Mouse (Mus musculus) lung, embryonic 14.5 days (tissue): ENCODE results near the gene Gm20388. TPM values are rescaled to one million over a fixed set of nuclear protein-coding genes. Genes with fewer than 3 reads are reported as not detected.

ENCODE experiments used
- ATAC-seq: fragments of 200-750 bp; cut with Nextera tagmentation; 2 replicates; pipeline ENCODE4 v1.8.0; 2017; ENCODE audit warnings: mild to moderate bottlenecking, moderate TSS enrichment, moderate library complexity; ENCODE audit not compliant: insufficient read depth
- DNase-seq: peaks from one replicate; pipeline ENCODE4 v3.0.0-alpha.2; 2015
- H3K27ac ChIP-seq: fragments of 300-500 bp; sonication (generic); 2 replicates; pipeline ENCODE4 v1.5.1; 2014; ENCODE audit warnings: low read depth, mild to moderate bottlenecking, moderate library complexity
- H3K27me3 ChIP-seq: fragments of 300-500 bp; sonication (generic); 2 replicates; pipeline ENCODE4 v1.6.1; 2014; ENCODE audit warnings: low read length, control low read depth; ENCODE audit not compliant: insufficient read depth
- H3K36me3 ChIP-seq: fragments of 300-500 bp; sonication (generic); 2 replicates; pipeline ENCODE4 v1.6.1; 2014; ENCODE audit warnings: control low read depth; ENCODE audit not compliant: insufficient read depth
- H3K4me1 ChIP-seq: fragments of 300-500 bp; sonication (generic); 2 replicates; pipeline ENCODE4 v1.6.1; 2014; ENCODE audit warnings: antibody characterized with exemption, control low read depth; ENCODE audit not compliant: insufficient read depth
- H3K4me2 ChIP-seq: fragments of 300-500 bp; sonication (generic); 2 replicates; pipeline ENCODE4 v1.6.1; 2014; ENCODE audit warnings: mild to moderate bottlenecking
- H3K4me3 ChIP-seq: fragments of 300-500 bp; sonication (generic); 2 replicates; pipeline ENCODE4 v1.5.1; 2014; ENCODE audit warnings: low read depth, low read length
- H3K9ac ChIP-seq: fragments of 300-500 bp; sonication (generic); 2 replicates; pipeline ENCODE4 v1.6.1; 2014
- H3K9me3 ChIP-seq: fragments of 300-500 bp; sonication (generic); 2 replicates; pipeline ENCODE4 v1.6.1; 2016; ENCODE audit warnings: low read depth, low read length, control low read depth
- CTCF ChIP-seq: IDR thresholded peaks from 2 replicates; pipeline ENCODE4 v1.5.1; 2016; ENCODE audit warnings: antibody characterized with exemption, low read depth
- WGBS: fragments of 180-500 bp; shearing (Covaris S2); extraction: QIAGEN DNeasy Blood & Tissue Kit; methylation state at CpG from one replicate; pipeline ENCODE4 v1.1.7; 2014; 5-methylcytosine and 5-hydroxymethylcytosine counted together
- polyA plus RNA-seq: library from polyadenylated mRNA; unstranded; fragments of >200 nt; fragmentation: Nextera tagmentation; extraction: Ambion mirVana; gene quantifications from 2 replicates; pipeline ENCODE4 v1.2.1, GENCODE M21; 2014

Gm20388 gene
- polyA plus RNA-seq, 1 experiment from 2014 or later: not detected

GRCm38 (mm10) chr8:122194396-122194795 lies 2283.8 kb downstream of the Gm20388 start:
- no peaks in the 10 kb centered on the region for H3K36me3 ChIP-seq
- DNase-seq: peak; percentile 87
- no peaks in the 10 kb centered on the region for H3K27me3 ChIP-seq
- no peak overlapping the region for H3K4me3 ChIP-seq
- 26% methylated on average over 8 of the region's 8 CpGs for WGBS
- H3K27ac ChIP-seq: no peak overlapping the region
- no peaks in the 10 kb centered on the region for H3K9me3 ChIP-seq
- H3K4me2 ChIP-seq: no peak overlapping the region
- ATAC-seq: peak; percentile 70
- no peak for TF ChIP-seq CTCF
- H3K4me1 ChIP-seq: peaks cover 15% of the 10 kb centered on the region
- no peak overlapping the region for H3K9ac ChIP-seq

DNA sequence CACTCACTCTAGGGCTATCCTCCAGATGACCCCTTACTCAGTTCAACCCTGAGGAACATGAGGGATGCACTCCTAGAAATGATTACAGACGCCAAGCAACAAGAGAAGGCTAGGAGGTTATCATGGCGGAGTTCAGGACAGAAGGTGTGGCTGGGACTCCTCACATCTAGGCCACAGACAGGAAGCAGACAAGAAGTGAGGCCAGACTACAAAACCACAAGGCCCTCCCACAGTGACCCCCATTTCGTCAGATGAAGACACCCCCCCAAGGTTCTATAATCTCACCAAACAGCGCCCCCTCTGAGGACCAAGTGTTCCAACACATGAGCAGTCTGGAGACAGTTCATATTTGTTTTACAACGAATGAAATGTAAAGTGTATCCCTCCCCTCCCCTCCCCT lies 2286.7 kb downstream of the Gm20388 start:
- Histone ChIP-seq H3K27me3 (no peaks in the 10 kb centered on the region), H3K4me3 (no peak overlapping the region), H3K36me3 (no peaks in the 10 kb centered on the region), H3K9ac (no peak overlapping the region), H3K9me3 (no peaks in the 10 kb centered on the region), H3K27ac (no peak overlapping the region), H3K4me2 (no peak overlapping the region), H3K4me1 (peaks cover 15% of the 10 kb centered on the region)
- TF ChIP-seq CTCF: no peak
- DNase-seq (no peak), ATAC-seq (no peak)
- WGBS: 51% methylated on average over 5 of the region's 5 CpGs

DNA sequence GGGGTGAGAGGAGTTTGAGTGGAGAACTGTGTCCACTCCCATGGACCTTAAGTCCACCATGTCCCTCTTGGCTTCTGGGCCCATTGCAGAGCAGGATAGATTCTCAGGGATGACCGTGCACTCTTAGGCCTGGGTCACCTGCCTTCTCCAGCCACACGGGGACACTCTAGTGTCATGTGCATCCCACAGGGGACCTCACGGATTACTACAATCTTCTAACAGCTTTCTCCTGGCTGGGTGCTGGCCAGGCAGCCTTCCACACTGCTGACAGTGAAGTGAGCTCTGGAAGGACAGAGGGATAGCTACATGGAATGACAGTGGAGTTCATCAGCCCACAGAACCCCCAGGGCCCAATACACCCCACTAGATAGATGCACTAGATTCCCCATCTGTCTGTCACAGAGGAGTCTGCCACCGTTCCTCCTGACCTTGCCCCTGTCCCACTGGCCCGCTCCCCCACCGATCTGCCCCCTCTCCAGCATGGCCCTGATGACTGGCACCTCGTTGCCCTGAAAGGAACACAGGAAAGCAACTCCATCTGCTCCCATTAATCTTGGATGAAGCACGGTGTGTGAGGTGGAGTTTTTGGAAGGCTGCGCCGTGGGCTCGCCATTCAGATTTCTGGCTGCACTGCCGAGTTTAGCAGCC lies 2287.9 kb downstream of the Gm20388 start:
- WGBS: 68% methylated on average over 12 of the region's 12 CpGs
- Histone ChIP-seq H3K4me3 (no peak overlapping the region), H3K27ac (no peak overlapping the region), H3K36me3 (no peaks in the 10 kb centered on the region), H3K4me2 (no peak overlapping the region), H3K9me3 (no peaks in the 10 kb centered on the region), H3K4me1 (peaks cover 7% of the 10 kb centered on the region), H3K9ac (no peak overlapping the region), H3K27me3 (no peaks in the 10 kb centered on the region)
- no peak for DNase-seq
- ATAC-seq: no peak
- peak; percentile 30; the same call in 1 of the 2 replicates for TF ChIP-seq CTCF

DNA sequence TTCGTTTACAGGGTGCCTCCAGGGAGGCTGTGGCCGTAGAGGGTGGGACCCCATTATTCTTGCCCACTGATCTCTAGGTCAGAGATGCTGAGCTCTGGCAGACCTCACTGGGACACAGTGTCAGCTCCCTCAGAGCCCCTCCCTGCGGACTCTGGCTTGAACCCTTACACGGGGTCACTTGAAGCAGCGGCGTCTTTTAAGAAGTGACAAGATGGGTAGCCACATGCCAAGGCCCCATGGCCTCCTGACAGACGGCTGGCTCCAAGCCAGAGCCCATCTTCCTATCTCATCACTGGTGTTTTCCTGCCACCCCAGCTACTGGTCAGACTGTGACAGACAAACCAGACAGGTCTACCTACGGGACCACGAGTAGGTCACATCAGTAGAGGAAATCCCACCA lies 2288.6 kb downstream of the Gm20388 start:
- WGBS: 73% methylated on average over 9 of the region's 9 CpGs
- TF ChIP-seq CTCF: no peak
- no peak for ATAC-seq
- Histone ChIP-seq H3K4me3 (no peak overlapping the region), H3K4me2 (no peak overlapping the region), H3K36me3 (no peaks in the 10 kb centered on the region), H3K4me1 (peaks cover 1% of the 10 kb centered on the region), H3K9ac (no peak overlapping the region), H3K9me3 (no peaks in the 10 kb centered on the region), H3K27ac (no peak overlapping the region), H3K27me3 (no peaks in the 10 kb centered on the region)
- DNase-seq: no peak

- TF ChIP-seq CTCF: no peak
- Histone ChIP-seq H3K4me1 (no peaks in the 10 kb centered on the region), H3K4me3 (no peak overlapping the region), H3K36me3 (no peaks in the 10 kb centered on the region), H3K4me2 (no peak overlapping the region), H3K9me3 (no peaks in the 10 kb centered on the region), H3K27me3 (no peaks in the 10 kb centered on the region), H3K27ac (no peak overlapping the region), H3K9ac (no peak overlapping the region)
- WGBS: 84% methylated on average over 4 of the region's 4 CpGs
- DNase-seq: no peak
- ATAC-seq: no peak
These were observed 2289.2 kb downstream of the Gm20388 start for GRCm38 (mm10) chr8:122199841-122200240.

- Histone ChIP-seq H3K4me2 (no peak overlapping the region), H3K4me1 (no peaks in the 10 kb centered on the region), H3K27ac (no peak overlapping the region), H3K4me3 (no peak overlapping the region), H3K36me3 (no peaks in the 10 kb centered on the region), H3K9ac (no peak overlapping the region), H3K27me3 (no peaks in the 10 kb centered on the region), H3K9me3 (no peaks in the 10 kb centered on the region)
- ATAC-seq: no peak
- no peak for TF ChIP-seq CTCF
- no peak for DNase-seq
- 76% methylated on average over 3 of the region's 3 CpGs for WGBS
These were observed 2300.9 kb downstream of the Gm20388 start for GRCm38 (mm10) chr8:122211591-122211990.

DNA sequence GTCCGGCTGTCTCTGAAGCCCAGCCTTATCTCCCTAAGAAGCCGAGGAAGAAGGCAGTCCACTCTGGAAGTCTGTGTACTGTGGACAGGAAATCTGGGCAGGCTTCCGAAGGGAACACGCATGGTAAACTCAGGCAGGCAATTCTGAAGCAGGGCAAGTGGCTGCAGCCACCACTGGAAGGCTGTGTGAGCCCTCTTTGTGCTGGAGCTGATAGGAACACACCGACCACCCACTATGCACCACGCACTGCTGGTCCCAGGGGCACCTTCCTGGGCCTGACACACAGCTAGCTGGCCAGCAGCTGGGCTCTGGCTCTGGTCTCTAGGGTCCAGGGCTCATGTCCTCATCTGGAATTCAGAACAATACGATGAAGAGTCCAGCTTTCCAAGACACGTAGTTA lies 2305.0 kb downstream of the Gm20388 start:
- H3K4me1 ChIP-seq: no peaks in the 10 kb centered on the region
- H3K27ac ChIP-seq: no peak overlapping the region
- no peaks in the 10 kb centered on the region for H3K36me3 ChIP-seq
- WGBS: 52% methylated on average over 8 of the region's 8 CpGs
- no peak for TF ChIP-seq CTCF
- H3K4me2 ChIP-seq: no peak overlapping the region
- ATAC-seq (no peak), DNase-seq (no peak)
- H3K9ac ChIP-seq: no peak overlapping the region
- no peaks in the 10 kb centered on the region for H3K27me3 ChIP-seq
- no peaks in the 10 kb centered on the region for H3K9me3 ChIP-seq
- H3K4me3 ChIP-seq: no peak overlapping the region
